Mouse (Mus musculus) CH12.LX (cell line): ENCODE measurements around the gene Tgfa. TPM values are rescaled to one million over a fixed set of nuclear protein-coding genes. Genes with fewer than 3 reads are reported as not detected.

Experiments
- DNase-seq: peaks from one replicate; pipeline ENCODE4 v3.0.0-alpha.2; 2013; ENCODE audit errors: extremely low read depth
- H3K27ac ChIP-seq: 2 replicates; pipeline ENCODE4 v1.5.1; 2012; ENCODE audit warnings: low read depth, mild to moderate bottlenecking, control low read depth, moderate library complexity; ENCODE audit not compliant: insufficient read depth
- H3K27me3 ChIP-seq: replicated peaks from 2 replicates; pipeline ENCODE3; 2012; ENCODE audit warnings: inconsistent platforms
- H3K36me3 ChIP-seq, 2 experiments: replicated peaks in 1 of 2; 2 replicates each; pipeline versions ENCODE3 to v1.6.1; 2012; ENCODE audit warnings: inconsistent platforms in 1 of 2, low read length in 1 of 2, mild to moderate bottlenecking in 1 of 2, mixed read lengths in 1 of 2, moderate library complexity in 1 of 2; ENCODE audit not compliant: control insufficient read depth in 1 of 2, insufficient read depth in 1 of 2
- H3K4me1 ChIP-seq, 2 experiments: 2 replicates each; pipeline ENCODE4 v1.6.1; 2012; ENCODE audit warnings: inconsistent platforms in 1 of 2, moderate library complexity in 1 of 2; ENCODE audit not compliant: insufficient read depth in 2 of 2, control insufficient read depth in 1 of 2
- H3K4me2 ChIP-seq: 2 replicates; pipeline ENCODE4 v1.6.1; 2012; ENCODE audit warnings: low read depth, mild to moderate bottlenecking, control low read depth; ENCODE audit not compliant: poor library complexity, insufficient read depth, severe bottlenecking
- H3K4me3 ChIP-seq, 3 experiments: fragments of 150-350 bp in 1 of 3; sonication (generic) in 1 of 3; replicated peaks in 1 of 3; 2 replicates each; pipeline versions ENCODE3 to v1.5.1; 2011 to 2012; ENCODE audit warnings: low read depth in 2 of 3, low read length in 2 of 3, mild to moderate bottlenecking in 2 of 3, moderate library complexity in 2 of 3, control low read depth in 1 of 3, improper control_type of control experiment in 1 of 3, inconsistent platforms in 1 of 3, mixed read lengths in 1 of 3; ENCODE audit not compliant: poor library complexity in 1 of 3
- H3K79me2 ChIP-seq: replicated peaks from 2 replicates; pipeline ENCODE4 v1.6.1; 2012; ENCODE audit warnings: mild to moderate bottlenecking, moderate library complexity; ENCODE audit not compliant: control insufficient read depth, poor library complexity, insufficient read depth, severe bottlenecking; ENCODE audit errors: extremely low read depth
- H3K9ac ChIP-seq: 2 replicates; pipeline ENCODE4 v1.6.1; 2012; ENCODE audit warnings: low read depth, mild to moderate bottlenecking, control low read depth, moderate library complexity; ENCODE audit not compliant: insufficient read depth
- H3K9me3 ChIP-seq: replicated peaks from 2 replicates; pipeline ENCODE3; 2012; ENCODE audit warnings: low read length, inconsistent platforms, mixed read lengths
- BHLHE40 ChIP-seq: IDR thresholded peaks from 2 replicates; pipeline ENCODE4 v1.6.1; 2011; ENCODE audit warnings: mild to moderate bottlenecking, low read depth, low read length, improper control_type of control experiment
- CHD1 ChIP-seq: IDR thresholded peaks from 2 replicates; pipeline ENCODE4 v1.6.1; 2012; ENCODE audit warnings: low read depth, low read length, improper control_type of control experiment, inconsistent platforms
- CHD2 ChIP-seq: IDR thresholded peaks from 2 replicates; pipeline ENCODE4 v1.6.1; 2011; ENCODE audit warnings: low read length, improper control_type of control experiment
- CTCF ChIP-seq, 2 experiments: IDR thresholded peaks in 1 of 2; conservative IDR thresholded peaks in 1 of 2; 2 replicates each; pipeline ENCODE4 v1.5.1; 2011 to 2012; ENCODE audit warnings: low read depth in 2 of 2, low read length in 2 of 2, improper control_type of control experiment in 1 of 2, inconsistent platforms in 1 of 2, mild to moderate bottlenecking in 1 of 2, moderate library complexity in 1 of 2
- E2F4 ChIP-seq: IDR thresholded peaks from 2 replicates; pipeline ENCODE4 v1.6.1; 2011; ENCODE audit warnings: low read depth, low read length, improper control_type of control experiment; ENCODE audit not compliant: insufficient replicate concordance
- EP300 ChIP-seq: IDR thresholded peaks from 2 replicates; pipeline ENCODE4 v1.6.1; 2011; ENCODE audit warnings: low read length, improper control_type of control experiment
- KAT2A ChIP-seq: IDR thresholded peaks from 2 replicates; pipeline ENCODE4 v1.6.1; 2012; ENCODE audit warnings: low read length, improper control_type of control experiment, inconsistent platforms; ENCODE audit not compliant: insufficient replicate concordance
- MXI1 ChIP-seq: IDR thresholded peaks from 2 replicates; pipeline ENCODE4 v1.6.1; 2011; ENCODE audit warnings: mild to moderate bottlenecking, low read depth, low read length, improper control_type of control experiment
- NRF1 ChIP-seq: IDR thresholded peaks from 2 replicates; pipeline ENCODE4 v1.6.1; 2014; ENCODE audit warnings: low read depth, mild to moderate bottlenecking, inconsistent platforms, low read length, improper control_type of control experiment, moderate library complexity
- RCOR1 ChIP-seq: conservative IDR thresholded peaks from 2 replicates; pipeline ENCODE4 v1.6.1; 2012; ENCODE audit warnings: low read depth, mild to moderate bottlenecking, inconsistent platforms, low read length, improper control_type of control experiment
- SIN3A ChIP-seq: IDR thresholded peaks from 2 replicates; pipeline ENCODE4 v1.6.1; 2012; ENCODE audit warnings: low read length, improper control_type of control experiment, inconsistent platforms
- USF1 ChIP-seq: IDR thresholded peaks from 2 replicates; pipeline ENCODE4 v1.6.1; 2014; ENCODE audit warnings: low read depth, mild to moderate bottlenecking, inconsistent platforms, low read length, improper control_type of control experiment
- ZKSCAN1 ChIP-seq: IDR thresholded peaks from 2 replicates; pipeline ENCODE4 v1.6.1; 2012; ENCODE audit warnings: low read depth, inconsistent platforms, low read length, improper control_type of control experiment, borderline replicate concordance
- ZMIZ1 ChIP-seq: IDR thresholded peaks from 2 replicates; pipeline ENCODE4 v1.6.1; 2012; ENCODE audit warnings: low read depth, mild to moderate bottlenecking, inconsistent platforms, low read length, improper control_type of control experiment
- ZNF384 ChIP-seq: IDR thresholded peaks from 2 replicates; pipeline ENCODE4 v1.6.1; 2012; ENCODE audit warnings: low read depth, low read length, improper control_type of control experiment, inconsistent platforms
- dilution Hi-C: fragments of 300-500 bp; cut with MboI; formaldehyde crosslinking; loops from 2 replicates; pipeline ENCODE4 v1.14.3; 2020; ENCODE audit warnings: low sequenced_read_pairs; ENCODE audit not compliant: extremely low pct_unique_long_range_greater_than_20kb, extremely low pct_ligation_motif_present
- in situ Hi-C: fragments of 300-500 bp; cut with MboI; formaldehyde crosslinking; loops from 3 replicates; pipeline ENCODE4 v1.14.3; 2019; ENCODE audit warnings: low sequenced_read_pairs, low pct_ligation_motif_present, low pct_unique_long_range_greater_than_20kb, mixed read lengths
- polyA plus RNA-seq: library from polyadenylated mRNA; unstranded; fragments of >175 nt; gene quantifications from 2 replicates; pipeline ENCODE4 v1.2.1, GENCODE M21; 2012; ENCODE audit warnings: low read depth; ENCODE audit not compliant: insufficient read length
- total RNA-seq, 2 experiments: library from RNA; depleted of rRNA; stranded (reverse); fragments of 300-350 nt in 1 of 2; fragments of >200 nt in 1 of 2; gene quantifications; 2 replicates each; pipeline ENCODE4 v1.2.3; 2012 to 2014

Tgfa gene
- total and polyA plus RNA-seq, 3 experiments: not detected

DNA sequence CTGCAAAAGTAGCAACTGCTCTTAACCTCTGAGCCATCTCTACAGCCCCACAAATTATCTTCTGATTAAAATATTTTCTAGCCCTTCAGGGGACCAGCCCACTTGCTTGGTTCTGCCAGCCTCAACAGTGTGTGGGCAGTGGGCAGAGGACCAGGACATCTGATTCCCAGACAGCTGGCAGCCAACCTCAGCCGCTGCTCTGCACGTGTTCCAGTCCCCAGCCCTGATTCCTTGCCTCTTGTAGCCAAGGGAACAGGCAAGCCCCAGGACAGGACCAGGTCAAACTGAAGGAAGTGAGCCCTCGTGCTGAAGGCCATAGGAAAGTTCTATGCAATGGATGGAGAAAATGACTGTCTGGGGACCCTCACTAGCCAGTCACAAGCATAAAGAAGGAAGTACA, 2.0 kb upstream of the Tgfa start:
- H3K36me3 ChIP-seq: no peaks in the 10 kb centered on the region

DNA sequence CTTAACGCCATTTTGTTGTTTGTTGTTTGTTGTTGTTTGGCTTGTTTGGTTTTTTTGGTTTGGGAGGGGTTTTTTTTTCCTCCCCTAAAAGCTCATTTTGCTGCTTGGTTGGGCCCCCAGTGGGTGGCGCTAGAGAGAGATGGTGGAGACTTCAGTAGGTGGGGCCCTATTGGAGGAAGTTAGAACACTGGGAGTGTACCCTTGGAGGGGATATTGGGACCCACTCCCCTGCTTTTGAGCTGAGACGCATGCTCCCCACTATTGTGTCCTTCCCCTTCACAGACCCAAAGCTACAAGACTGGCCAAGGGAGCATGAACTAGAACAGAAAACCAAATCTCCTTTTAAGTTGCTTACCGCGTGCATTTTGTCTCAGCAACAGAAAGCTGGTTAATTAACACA, 1.1 kb upstream of the Tgfa start:
- Histone ChIP-seq H3K36me3 (no peaks in the 10 kb centered on the region), H3K9me3 (peaks cover 18% of the 10 kb centered on the region), H3K27ac (no peak overlapping the region), H3K9ac (no peak overlapping the region), H3K4me1 (no peaks in the 10 kb centered on the region), H3K4me3 (no peak overlapping the region)
- in situ Hi-C loops: no loop called here
- dilution Hi-C loops: no loop called here
- TF ChIP-seq CTCF (conservative IDR thresholded peaks at IDR 0.05 in 1 of 2, IDR thresholded peaks at IDR 0.05 in 1 of 2; ENCODE audit: low read depth in 2 of 2, low read length in 2 of 2) (peak in 1 of 2 experiments; percentile 40; a peak in 1 of 4 replicates), RCOR1 (no peak), USF1 (no peak)
- TF ChIP-seq, all 38 proteins: peak for 1
- no peaks in the 10 kb centered on the region for H3K79me2 ChIP-seq
- peaks cover 48% of the 10 kb centered on the region for H3K27me3 ChIP-seq
- no peak overlapping the region for H3K4me2 ChIP-seq
- DNase-seq: peak; percentile 3

More for the DNA sequence above, 2.0 kb upstream of the Tgfa start:
- H3K79me2 ChIP-seq: no peaks in the 10 kb centered on the region
- H3K27ac ChIP-seq: no peak overlapping the region
- peaks cover 47% of the 10 kb centered on the region for H3K27me3 ChIP-seq
- dilution Hi-C loops (no loop called here), in situ Hi-C loops (no loop called here)
- DNase-seq: no peak
- H3K4me1 ChIP-seq: no peaks in the 10 kb centered on the region
- no peak overlapping the region for H3K9ac ChIP-seq
- no peak for TF ChIP-seq CHD2
- TF ChIP-seq BHLHE40: 0 out of 2 replicates have a peak, but pooled peaks have one; percentile 16
- TF ChIP-seq SIN3A: no peak
- no peak for TF ChIP-seq ZKSCAN1
- no peak for TF ChIP-seq CHD1
- peaks cover 18% of the 10 kb centered on the region for H3K9me3 ChIP-seq
- no peak overlapping the region for H3K4me2 ChIP-seq
- H3K4me3 ChIP-seq: no peak overlapping the region

DNA sequence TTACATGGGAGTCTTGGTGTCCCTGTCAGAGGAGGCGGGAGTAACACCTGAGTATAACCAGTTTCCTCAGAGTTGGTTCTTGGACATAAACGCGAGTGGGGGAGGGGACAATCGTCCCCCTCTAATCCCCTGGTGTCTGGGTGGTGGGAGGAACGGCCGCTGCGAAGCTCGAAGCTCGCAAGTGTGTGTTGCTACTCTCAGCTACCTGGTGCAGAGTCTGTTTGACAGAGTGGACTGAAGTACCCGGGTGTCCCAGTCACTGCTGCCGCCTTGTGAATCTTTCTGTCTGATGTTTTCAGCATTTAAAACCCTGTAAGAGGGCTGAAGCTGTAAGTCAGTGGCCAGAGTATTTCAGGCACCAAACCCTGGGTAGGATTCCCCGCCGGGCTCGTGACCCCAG, 1.0 kb downstream of the Tgfa start:
- no peak for TF ChIP-seq USF1
- no peak for TF ChIP-seq KAT2A
- no peak for TF ChIP-seq SIN3A
- no peak for TF ChIP-seq ZMIZ1
- no peak for TF ChIP-seq MXI1
- TF ChIP-seq E2F4: no peak
- TF ChIP-seq EP300: no peak
- no peak for TF ChIP-seq NRF1
- no peak for TF ChIP-seq ZNF384
- H3K9me3 ChIP-seq: peaks cover 18% of the 10 kb centered on the region
- H3K4me2 ChIP-seq: no peak overlapping the region
- H3K36me3 ChIP-seq: no peaks in the 10 kb centered on the region
- no peaks in the 10 kb centered on the region for H3K79me2 ChIP-seq
- dilution Hi-C loops: no loop called here
- no peak overlapping the region for H3K27ac ChIP-seq
- H3K27me3 ChIP-seq: peaks cover 55% of the 10 kb centered on the region
- H3K4me1 ChIP-seq: no peaks in the 10 kb centered on the region
- H3K4me3 ChIP-seq: no peak overlapping the region
- no peak for DNase-seq
- in situ Hi-C loops: no loop called here
- no peak overlapping the region for H3K9ac ChIP-seq
